Mouse (Mus musculus) left cerebral cortex, adult 2 months (tissue): Measurements from ENCODE around the gene Nelfb. TPM values are rescaled to one million over a fixed set of nuclear protein-coding genes. Genes with fewer than 3 reads are reported as not detected.
"Not testable (repeated sequence)": the region's sequence is repeated elsewhere in the genome, so short reads cannot be mapped to it uniquely, and the experiment has no call there.

ENCODE experiments used
- DNase-seq, 2 experiments: peaks; one replicate each; pipeline ENCODE4 v3.0.0; 2021 to 2022; ENCODE audit warnings: low spot score in 2 of 2, mixed read lengths in 1 of 2; ENCODE audit errors: extremely low spot score in 1 of 2
- H3K27ac ChIP-seq: fragments of 200-600 bp; 2 replicates; pipeline ENCODE4 v1.8.1; 2022
- H3K4me3 ChIP-seq: fragments of 200-600 bp; 2 replicates; pipeline ENCODE4 v1.8.1; 2022
- CTCF ChIP-seq: fragments of 200-600 bp; IDR thresholded peaks from 2 replicates; pipeline ENCODE4 v1.8.1; 2022; ENCODE audit warnings: antibody characterized with exemption, mild to moderate bottlenecking, moderate library complexity
- intact Hi-C: fragments of 180-260 bp; cut with DNase I; formaldehyde crosslinking; loops from one replicate; pipeline ENCODE4 v1.15.1; 2025
- long read RNA-seq, 2 experiments: library from polyadenylated mRNA; stranded (forward); transcript quantifications; one replicate each; pipeline ENCODE4 v2.0.0; 2021; ENCODE audit warnings: borderline mapping rate in 2 of 2
- total RNA-seq, 2 experiments: library from RNA; stranded (reverse); gene quantifications; 2 replicates each; pipeline ENCODE4 v1.2.3; 2021

Nelfb gene
- total RNA-seq = 10 to 100 TPM; 53.4 to 64.3 TPM
- long read RNA-seq, experiment 1, transcript Nelfb-201 (13 exons, 2,637 nt) = major isoform, 129 of 161 reads
- long read RNA-seq, experiment 1, partial matches to known transcripts = 9 of 161 reads
- long read RNA-seq, experiment 1, other reads (novel, unspliced or antisense) = 19 of 161 reads
- long read RNA-seq, experiment 2, transcript Nelfb-203 (12 exons, 2,754 nt) = minor isoform, 6 of 133 reads
- long read RNA-seq, experiment 2, transcript Nelfb-201 (13 exons, 2,637 nt) = major isoform, 92 of 133 reads
- long read RNA-seq, experiment 2, partial matches to known transcripts = 7 of 133 reads
- long read RNA-seq, experiment 2, other reads (novel, unspliced or antisense) = 27 of 133 reads

DNA sequence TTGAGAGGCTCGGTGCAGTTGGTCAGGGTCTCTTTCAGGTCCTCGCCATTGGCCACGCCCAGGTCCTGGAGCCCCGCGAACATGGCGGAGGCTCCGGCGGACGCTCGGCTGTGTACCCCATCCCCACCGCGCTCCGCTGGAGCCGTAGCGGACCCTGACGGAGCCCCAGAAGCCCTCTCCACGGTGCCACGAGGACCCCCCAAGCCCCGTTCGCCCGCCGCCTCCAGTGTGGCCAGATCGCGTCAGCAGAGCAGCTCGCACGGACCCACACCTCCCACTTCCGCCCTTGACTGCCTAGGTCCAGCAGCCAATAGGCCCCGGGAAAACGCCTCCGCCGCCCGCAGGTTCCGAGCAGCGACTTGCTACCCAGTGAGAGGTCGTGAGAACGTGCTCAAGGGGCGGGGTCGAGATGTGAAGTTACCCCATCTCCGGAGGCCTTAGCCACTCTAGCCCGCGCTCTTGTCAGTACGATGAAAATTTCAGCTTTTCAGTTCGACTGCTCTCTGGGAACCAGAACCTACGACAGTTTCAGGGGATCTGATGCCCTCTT lies at the start of gene Nelfb:
TSS of gene Nelfb (minus strand) at position 369 of the 550 bp plus-strand sequence.
- peak within 1 kb of the TSS; percentile 98 for H3K27ac ChIP-seq
- peak; percentile 81 to 82 for DNase-seq
- intact Hi-C loops = loop anchor here (2.0 kb wide), 1 partner anchor 14 kb away; the partner anchor contains the start of gene Tubb4b
- H3K4me3 ChIP-seq = peak within 1 kb of the TSS; percentile 97
- no peak for TF ChIP-seq CTCF

DNA sequence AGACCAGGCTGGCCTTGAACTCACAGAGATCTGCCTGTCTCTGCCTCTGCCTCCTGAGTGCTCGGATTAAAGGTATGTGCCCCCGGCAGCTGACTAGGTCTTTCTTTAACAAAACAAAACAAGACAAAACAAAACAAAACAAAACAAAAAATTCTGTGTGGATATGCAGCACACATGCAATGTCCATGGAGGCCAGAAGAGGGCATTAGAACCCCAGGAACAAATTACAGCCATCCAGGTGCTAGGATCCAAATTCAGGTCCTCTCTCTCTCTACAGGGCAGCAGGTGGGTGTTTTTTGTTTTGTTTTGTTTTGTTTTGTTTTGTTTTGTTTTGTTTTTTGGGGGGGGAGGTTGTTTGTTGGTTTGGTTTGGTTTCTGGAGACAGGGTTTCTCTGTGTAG lies 47.6 kb upstream of the Nelfb start:
- intact Hi-C loops = no loop called here
- no peak overlapping the region for H3K27ac ChIP-seq
- H3K4me3 ChIP-seq = no peak overlapping the region
- DNase-seq = no peak
- peak; percentile 57 for TF ChIP-seq CTCF

DNA sequence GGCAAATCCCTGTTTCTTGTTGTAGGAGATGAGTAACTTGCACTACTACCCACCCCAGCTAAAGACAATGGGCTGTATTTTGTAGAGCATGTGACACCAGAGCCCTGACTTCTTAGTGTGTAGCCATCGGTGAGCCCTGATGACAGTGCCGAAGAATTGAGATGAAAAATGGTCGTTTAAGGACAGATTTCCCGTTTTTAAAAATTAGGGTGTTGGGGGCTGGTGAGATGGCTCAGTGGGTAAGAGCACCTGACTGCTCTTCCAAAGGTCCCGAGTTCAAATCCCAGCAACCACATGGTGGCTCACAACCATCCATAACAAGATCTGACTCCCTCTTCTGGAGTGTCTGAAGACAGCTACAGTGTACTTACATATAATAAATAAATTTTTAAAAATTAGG lies 46.0 kb upstream of the Nelfb start:
- H3K4me3 ChIP-seq, DNase-seq, H3K27ac ChIP-seq, intact Hi-C loops: not testable (repeated sequence)

DNA sequence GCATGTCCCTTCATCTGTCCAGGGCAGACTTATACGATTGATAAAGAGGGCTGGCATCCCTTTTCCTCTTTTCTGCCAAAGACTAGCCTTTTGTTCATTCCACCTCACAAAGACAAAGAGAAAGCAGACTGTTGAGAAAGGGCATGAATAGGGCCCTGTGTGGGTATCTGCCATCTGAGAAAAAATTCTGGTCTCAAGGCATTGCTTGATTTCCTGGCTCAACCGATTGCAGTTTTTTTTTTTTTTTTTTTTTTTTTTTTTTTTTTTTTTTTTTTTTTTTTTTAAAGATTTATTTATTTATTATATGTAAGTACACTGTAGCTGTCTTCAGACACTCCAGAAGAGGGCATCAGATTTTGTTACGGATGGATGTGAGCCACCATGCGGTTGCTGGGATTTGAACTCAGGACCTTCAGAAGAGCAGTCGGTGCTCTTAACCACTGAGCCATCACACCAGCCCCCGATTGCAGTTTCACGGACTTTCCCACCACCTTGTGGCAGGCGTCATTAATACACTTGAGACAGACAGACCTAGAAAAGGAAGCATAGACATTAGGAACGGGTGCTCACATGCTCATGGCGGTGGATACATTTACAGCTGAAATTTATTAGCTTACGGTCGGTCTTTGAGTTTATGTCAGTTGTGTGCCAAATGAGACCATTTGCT lies 45.3 kb upstream of the Nelfb start:
- DNase-seq, H3K27ac ChIP-seq, intact Hi-C loops: not testable (repeated sequence)
- peak; percentile 33 for TF ChIP-seq CTCF
- H3K4me3 ChIP-seq = peak overlapping the region; percentile 71

DNA sequence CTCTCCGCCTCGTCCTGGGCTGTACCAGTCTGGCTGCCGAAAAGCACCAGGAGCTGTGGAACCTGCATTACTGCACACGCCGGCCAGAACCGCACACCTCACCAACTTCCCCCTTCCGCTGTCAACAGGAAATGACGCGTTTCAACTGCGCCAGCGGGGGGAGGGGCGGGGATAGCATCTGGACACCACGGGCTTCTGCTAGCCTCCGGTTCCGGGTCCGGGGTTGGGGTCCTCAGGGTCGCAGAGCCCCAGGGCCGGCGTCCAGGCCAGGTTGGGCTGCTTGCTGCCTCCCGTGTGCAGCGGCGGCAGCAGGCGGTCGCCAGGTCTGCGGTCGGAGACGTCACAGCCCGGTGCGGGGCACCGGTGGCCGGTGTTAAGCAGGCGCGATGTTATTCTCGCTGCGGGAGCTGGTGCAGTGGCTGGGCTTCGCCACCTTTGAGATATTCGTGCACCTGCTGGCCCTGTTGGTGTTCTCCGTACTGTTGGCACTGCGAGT lies 44.0 kb upstream of the Nelfb start, which contains the start of gene Tmem203:
TSS of gene Tmem203 (plus strand) at position 156 of the 496 bp plus-strand sequence.
- peak within 1 kb of the TSS; percentile 71 for H3K4me3 ChIP-seq
- no peak for TF ChIP-seq CTCF
- peak; percentile 84 to 91 for DNase-seq
- intact Hi-C loops = loop anchor here (1.0 to 2.0 kb wide), 2 partner anchors 17 to 63 kb away; partner anchors contain the start of genes Anapc2 and Ssna1
- peak within 1 kb of the TSS; percentile 90 for H3K27ac ChIP-seq

DNA sequence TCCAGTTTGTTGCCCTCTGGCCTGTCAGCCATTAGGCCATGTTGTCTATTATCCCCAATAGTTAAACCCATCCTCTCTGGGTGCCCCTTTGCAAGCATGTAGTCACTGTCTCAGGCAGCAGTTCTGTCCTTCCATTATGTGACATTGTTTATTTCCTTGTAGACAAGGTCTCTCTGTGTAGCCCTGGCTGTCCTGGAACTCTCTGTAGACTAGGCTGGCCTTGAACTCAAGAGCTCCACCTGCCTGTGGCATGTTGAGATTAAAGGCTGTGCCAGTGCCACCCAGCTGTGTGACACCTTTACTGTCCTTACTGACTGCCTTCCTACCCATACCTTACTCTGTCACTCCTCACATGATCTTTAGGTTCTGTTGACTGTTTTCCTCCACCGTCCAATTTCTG lies 41.0 kb upstream of the Nelfb start:
- peak; percentile 31 for TF ChIP-seq CTCF
- intact Hi-C loops = loop anchor here (2.0 kb wide), 1 partner anchor 24 kb away; no protein-coding TSS in a partner anchor
- no peak overlapping the region for H3K4me3 ChIP-seq
- DNase-seq = no peak
- no peak overlapping the region for H3K27ac ChIP-seq

DNA sequence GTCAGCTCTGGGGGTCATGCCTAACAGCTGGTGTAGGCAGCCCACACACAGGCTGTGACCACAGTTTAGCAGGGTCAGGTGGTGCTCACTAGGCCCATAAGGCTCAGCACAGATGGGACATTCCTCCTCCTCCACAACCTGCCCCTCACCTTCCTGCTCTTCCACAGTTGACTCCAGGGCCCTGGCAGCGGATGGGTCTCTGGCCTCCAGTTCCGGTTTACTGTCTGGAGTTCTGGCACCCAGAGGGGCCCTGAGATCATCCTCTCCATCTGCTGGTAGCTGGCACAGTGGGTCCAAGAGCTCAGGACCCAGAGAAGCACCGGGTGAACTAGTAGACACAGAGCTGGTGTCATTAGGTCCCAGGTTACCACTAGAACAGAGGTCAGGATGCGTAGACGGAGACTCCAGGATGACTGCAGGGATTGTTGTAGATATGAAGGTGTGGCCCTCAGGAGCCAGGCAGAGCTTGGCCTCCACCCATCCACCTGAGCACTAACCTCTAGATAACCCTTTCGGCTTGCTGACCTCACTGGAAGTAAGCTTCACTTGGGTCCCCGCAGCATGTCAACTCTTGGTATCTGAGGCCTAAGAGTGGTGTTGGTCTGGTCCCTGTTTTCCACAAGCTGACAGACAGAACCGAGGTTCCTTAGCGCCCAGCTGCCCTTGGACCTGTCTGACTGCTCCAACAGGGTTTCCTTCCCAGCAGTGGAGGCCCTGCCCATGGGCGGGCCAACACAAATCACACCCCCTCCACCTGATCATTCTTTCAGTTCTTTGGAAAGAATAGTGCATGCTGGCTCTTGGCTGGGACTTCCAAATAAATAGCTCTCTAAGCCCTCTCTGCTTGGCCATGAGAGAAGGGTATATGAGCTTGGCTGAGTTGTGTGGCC lies 35.1 kb upstream of the Nelfb start, which contains the start of gene AL732309.1:
TSS of gene AL732309.1 (minus strand) at position 681 of the 890 bp plus-strand sequence.
- intact Hi-C loops = no loop called here
- H3K4me3 ChIP-seq = no peak within 1 kb of the TSS
- no peak within 1 kb of the TSS for H3K27ac ChIP-seq
- no peak for TF ChIP-seq CTCF
- no peak for DNase-seq

DNA sequence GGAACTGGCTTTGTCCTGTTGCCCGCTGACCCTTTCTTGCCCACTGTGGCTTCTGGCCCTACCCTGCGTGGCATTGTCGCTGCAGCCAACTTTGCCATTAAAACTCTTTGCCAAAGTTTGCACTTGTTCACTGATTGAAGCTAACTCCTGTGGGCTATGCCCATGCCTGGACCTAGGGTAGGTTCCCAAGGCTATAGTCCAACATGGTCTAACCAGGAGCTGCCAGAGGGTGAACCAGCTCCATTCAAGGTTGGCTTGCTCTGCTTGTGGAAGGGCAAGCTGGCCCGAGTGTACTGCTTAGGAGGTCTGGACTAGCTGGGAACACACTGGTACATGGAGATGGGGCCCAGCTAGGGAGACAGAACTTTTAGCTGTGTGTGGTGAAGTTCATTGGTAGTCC lies 32.9 kb upstream of the Nelfb start:
- intact Hi-C loops = no loop called here
- no peak for TF ChIP-seq CTCF
- Histone ChIP-seq H3K4me3 (no peak overlapping the region), H3K27ac (no peak overlapping the region)
- no peak for DNase-seq

DNA sequence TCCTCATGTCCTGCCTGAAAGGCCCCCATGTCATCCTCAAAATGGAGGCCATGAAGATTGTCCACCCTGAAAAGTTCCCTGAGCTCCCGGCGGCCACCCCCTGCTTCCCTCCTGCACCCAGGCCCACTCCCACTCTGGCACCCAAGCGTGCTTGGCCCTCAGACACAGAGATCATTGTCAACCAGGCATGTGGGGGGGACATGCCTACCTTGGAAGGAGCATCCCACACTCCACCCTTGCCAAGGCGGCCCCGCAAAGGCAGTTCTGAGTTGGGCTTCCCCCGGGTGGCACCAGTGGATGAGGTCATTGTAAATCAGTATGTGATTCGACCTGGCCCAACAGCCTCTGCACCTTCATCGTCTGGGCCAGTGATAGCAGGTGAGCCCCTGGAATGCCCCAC lies 32.1 kb upstream of the Nelfb start:
- Histone ChIP-seq H3K4me3 (peak overlapping the region; percentile 68), H3K27ac (peak overlapping the region; percentile 91)
- intact Hi-C loops = no loop called here

DNA sequence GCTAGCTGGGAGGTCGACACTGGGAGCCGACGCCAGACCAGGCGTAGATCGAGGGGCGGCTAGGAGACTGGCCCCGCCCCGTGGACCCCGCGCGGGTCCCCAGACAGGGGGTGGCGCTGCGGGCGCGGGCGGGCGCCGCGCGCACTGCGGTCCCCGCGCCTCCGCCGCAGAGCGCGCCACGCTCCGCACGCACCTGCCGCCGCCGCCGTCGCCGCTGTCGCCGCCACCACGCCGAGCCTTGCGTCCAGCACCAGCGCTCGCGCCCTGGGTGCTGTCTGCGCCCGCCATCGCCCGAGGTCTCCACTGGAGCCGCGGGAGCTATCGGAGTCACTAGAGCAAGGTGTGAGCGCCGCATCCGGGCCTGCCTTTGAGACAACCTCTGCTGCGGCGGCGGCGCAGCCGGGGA lies 30.8 kb upstream of the Nelfb start, which contains the start of the genes Rnf208 and Cysrt1:
TSS of gene Rnf208 (plus strand) at position 155 of the 406 bp plus-strand sequence.
TSS of gene Cysrt1 (minus strand) at position 352 of the 406 bp plus-strand sequence.
- intact Hi-C loops = no loop called here
- H3K27ac ChIP-seq = peak within 1 kb of the TSS; percentile 91
- peak; percentile 55 to 67 for DNase-seq
- TF ChIP-seq CTCF = no peak
- H3K4me3 ChIP-seq = peak within 1 kb of the TSS; percentile 68

More for the DNA sequence above, 32.1 kb upstream of the Nelfb start:
- no peak for TF ChIP-seq CTCF
- no peak for DNase-seq

DNA sequence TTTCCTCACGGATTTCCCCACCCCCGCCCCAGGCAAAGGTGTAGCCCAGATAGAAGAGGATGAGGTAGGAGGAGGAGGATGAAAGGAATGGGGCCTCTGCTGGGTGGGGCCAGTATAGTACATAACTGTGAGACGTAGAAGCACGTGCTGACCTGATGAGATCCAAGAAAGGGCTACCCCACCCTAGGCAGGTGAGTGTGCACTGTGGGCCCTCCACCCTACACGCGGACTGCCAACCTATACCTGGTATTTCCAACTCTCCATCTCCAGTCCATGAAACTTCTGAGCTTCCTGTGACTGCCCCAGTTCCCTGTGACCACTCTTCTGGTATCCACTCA lies 30.1 kb upstream of the Nelfb start:
- Histone ChIP-seq H3K27ac (peak overlapping the region; percentile 6; the same call in 1 of the 2 replicates), H3K4me3 (peak overlapping the region; percentile 68)
- intact Hi-C loops = no loop called here
- DNase-seq = no peak
- TF ChIP-seq CTCF = no peak
